Mouse (Mus musculus): ENCODE results near the gene Hist1h3c.
"Not testable (repeated sequence)": the region's sequence is repeated elsewhere in the genome, so short reads cannot be mapped to it uniquely, and the experiment has no call there.

Hist1h3c gene

DNA sequence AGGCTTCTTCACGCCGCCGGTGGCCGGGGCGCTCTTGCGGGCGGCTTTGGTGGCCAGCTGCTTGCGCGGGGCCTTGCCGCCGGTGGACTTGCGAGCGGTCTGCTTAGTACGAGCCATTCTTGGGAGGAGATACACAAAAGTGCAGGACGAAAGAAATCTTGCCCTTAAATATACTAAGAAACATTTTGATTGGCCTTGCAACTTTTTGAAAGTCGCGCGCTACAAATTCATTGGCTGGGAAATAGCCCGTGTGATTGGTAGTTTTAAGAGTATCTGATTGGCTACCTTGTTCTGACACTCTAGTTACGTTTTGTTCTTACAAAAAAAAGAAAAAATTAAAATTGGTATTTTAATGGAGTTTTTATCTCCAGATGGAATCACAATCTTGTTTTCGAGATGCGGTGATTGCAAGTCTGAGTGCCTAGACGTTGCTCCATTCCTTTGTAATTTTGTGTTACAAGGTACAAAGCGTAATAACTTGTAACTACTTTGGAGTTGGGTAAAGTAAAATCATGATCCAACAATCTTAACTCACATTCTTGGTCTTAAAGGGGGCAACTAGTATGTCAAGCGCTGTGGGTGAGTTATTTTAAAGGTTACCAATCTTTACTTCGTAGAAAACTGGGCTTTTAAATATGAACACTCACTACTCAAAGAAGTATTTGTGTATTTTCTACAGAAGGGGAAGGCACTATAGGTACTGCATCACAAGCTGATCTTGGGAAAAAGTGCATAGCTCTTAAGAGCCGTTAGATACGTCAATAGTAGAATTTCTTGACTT, at the start of gene Hist1h3c:
TSS of gene Hist1h3c (minus strand) at position 222 of the 781 bp plus-strand sequence.
- peak; percentile 79 to 84 for DNase-seq

DNA sequence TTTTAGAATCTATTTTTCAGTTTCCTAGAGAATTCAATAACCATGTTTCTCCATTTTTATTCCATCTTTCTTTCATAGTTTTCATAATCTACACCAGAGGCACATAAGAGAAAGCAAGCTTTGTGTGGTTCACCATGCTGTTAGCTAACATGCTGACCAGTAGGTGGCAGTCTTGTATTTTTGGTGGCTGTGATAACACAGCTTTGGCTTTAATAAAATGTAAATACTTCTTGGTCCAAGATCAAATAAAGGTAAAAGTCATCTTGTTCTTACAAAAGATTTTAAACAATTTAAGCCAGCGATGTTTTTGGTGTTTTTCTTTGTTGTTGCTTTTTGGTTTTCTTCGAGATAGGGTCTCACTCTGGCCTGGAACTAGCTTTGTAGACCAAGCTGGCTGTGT, 47.1 kb upstream of the Hist1h3c start:
- DNase-seq: peak; percentile 22 to 44

DNA sequence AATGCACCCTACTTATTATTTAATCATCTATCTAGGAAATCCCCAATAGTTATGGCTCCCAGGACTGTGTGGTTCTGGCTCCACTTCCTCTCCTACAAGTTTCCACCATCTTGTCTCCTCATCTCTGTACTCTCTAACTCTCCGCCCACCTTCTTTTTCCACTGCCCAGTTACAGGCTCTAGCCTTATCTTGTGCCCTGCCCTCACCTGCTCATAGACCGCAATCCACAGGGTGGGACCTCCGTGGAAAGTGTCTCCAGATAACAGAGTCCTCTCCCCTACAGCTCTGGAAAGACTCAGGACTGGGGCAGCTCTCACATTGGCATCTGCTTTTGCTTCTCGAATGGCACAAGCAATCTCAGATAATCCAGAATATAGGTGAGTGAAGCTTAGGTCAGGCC, 33.6 kb upstream of the Hist1h3c start:
- DNase-seq: no peak

DNA sequence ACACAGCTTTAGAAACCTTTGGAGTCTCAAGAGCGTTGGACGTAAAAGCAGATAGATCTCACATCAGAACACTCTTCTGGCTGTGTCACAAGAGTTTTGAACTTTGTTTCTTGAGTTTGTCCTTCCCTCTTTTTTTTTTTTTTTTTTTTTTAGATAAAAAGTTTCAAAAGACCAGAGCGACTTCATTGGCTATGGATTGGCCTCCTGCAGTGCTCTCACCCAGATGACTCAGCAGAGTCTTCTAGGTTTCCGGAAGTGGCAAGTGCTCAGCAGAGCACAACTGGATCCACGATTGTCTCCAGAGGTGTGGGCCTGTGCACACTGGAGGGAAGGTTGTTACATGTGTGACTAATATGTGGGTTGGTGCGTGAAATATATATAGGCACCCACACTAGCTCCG, 32.9 kb upstream of the Hist1h3c start:
- DNase-seq: no peak

DNA sequence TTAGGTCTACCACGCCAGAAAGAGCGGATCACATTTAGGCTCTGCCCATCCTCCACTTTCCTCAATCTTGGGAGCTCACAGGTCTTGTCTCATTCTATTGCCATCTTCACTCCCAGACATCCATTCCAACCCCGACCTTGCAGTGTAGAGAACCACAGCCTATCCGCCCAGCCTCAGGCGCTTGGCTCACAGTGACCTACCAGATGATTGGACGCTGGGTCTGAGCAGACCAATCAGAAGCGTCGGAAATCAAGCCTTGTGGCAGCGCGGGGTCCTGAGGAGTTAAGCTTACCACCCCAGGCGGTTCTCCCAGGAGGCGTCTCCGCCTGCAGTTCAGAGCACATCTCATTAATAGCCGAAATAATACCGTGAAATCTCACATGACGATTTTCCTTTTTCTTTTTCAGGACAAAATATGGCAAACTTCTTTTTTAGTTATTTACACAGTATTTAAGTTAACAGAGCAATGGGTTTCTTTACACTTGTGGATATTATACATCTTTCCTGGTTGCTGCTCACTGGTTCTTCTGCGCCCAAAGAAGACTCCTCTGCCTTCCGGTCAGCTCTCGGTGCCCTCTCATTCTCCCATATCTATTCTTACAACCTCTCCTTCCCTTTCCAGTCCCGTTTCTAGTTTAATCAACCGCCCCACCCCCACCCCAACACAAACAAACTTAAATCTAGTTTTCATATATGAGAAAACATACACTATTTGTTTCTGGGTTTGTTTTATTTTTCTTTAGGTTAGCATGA, 27.3 kb upstream of the Hist1h3c start:
- peak in 1 of 2 experiments; percentile 8 for DNase-seq

DNA sequence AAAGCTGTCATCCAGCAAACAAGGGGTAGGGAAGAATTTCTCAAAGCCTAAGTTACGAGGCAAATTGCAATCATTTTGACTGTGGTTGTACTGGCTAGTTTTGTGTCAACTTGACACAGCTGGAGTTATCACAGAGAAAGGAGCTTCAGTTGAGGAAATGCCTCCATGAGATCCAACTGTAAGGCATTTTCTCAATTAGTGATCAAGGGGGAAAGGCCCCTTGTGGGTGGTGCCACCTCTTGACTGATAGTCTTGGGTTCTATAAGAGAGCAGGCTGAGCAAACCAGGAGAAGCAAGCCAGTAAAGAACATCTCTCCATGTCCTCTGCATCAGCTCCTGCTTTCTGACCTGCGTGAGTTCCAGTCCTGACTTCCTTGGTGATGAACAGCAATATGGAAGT, 24.2 kb upstream of the Hist1h3c start, which contains the start of gene Trim38:
TSS of gene Trim38 (plus strand) at position 301 of the 400 bp plus-strand sequence.
- not testable (repeated sequence) for DNase-seq

DNA sequence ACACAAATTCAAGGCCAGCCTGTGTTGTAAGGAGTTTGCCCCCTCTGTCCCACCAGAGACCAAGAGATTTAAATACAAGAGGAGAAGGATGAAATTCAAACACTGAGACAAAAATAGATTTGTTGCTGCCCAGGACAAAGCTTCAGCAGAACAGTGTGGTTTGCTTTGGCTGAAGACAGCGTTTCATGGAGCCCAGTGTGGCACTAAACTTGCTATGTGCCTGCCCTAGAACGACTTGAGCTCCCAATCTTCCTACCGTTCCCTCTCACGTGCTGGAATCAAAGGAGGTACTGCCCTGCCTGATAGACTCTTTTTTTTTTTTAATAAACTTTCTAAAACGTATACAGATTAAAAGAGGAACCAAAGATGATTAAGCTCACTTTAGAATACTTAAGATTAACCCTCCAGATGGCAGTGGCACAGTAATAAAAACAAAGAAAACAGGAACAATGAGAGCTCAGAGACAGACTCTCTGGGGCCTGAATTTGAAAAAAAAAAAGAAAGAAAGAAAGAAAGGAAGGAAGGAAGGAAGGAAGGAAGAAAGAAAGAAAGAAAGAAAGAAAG, 23.5 kb upstream of the Hist1h3c start:
- no peak for DNase-seq

DNA sequence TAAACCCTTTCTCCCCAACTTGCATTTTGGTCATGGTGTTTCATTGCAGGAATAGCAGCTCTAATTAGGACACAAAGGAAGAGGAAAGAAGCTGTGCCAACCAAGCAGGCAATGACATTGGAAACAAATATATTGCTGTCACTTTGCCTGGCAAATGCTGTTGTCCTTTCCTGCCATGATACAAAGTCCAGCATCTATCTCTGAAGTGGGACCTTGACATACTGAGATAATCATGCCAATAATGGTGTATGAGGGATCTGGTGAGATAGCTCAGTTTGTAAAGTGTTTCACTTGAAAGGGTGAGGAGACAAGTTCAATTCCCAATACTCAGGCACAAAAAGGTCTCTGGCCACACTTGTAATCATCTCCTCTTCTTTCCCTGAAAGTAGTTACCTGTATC, 21.4 kb upstream of the Hist1h3c start:
- DNase-seq: no peak

DNA sequence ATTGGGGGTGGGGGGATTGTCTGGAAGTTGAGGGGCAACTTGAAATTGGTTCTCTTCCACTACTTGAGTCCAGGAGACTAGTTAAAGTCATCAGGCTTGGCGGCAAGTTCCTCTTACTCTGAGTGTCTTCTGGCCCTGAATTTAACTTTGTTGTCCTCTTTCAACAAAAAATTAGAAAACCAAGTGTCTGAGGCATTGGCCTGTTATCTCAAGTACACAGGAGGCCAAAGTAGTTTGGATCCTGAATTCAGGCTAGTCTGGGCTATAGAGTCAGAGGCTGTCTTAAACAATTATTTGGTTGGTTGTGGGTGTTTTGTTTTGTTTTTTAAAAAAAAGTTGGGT, 19.7 kb upstream of the Hist1h3c start:
- DNase-seq: no peak

DNA sequence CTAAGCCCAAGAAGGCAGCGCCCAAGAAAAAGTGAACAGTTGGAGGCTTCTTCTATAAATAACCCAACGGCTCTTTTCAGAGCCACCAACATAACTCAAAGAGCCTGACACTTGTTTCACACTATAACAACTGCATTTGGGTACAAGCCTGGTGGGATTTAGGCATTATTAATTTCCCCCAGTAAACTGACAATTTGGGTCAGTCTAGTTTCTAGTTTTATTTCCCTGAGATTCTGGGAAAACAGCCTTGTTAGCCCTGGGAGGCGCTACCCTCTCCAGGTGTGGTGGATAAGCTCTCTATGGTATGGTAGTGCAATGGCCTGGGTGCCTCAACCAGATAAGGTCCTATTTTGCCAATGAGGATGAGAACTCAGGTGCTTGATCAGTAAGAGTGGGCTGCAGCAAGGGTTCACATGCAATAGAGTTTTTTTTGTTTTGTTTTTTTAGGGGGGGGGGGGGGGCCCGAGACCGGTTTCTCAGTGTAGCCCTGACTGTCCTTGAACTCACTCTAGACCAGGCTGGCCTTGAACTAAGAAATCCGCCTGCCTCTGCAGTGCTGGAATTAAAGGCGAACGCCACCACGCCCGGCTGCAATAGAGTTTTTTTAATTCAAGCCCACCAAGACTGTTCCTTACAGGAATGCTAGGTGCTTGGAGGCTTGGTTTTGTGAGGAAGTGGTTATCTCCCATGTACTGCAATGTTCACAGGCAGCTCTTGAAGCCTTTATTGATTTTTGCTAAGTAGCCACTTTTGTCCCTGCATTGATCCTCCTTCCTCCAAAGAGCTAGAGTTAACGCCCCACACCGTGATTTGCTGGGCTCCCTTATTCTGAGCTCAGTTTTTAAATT, 19.1 kb upstream of the Hist1h3c start:
- no peak for DNase-seq

DNA sequence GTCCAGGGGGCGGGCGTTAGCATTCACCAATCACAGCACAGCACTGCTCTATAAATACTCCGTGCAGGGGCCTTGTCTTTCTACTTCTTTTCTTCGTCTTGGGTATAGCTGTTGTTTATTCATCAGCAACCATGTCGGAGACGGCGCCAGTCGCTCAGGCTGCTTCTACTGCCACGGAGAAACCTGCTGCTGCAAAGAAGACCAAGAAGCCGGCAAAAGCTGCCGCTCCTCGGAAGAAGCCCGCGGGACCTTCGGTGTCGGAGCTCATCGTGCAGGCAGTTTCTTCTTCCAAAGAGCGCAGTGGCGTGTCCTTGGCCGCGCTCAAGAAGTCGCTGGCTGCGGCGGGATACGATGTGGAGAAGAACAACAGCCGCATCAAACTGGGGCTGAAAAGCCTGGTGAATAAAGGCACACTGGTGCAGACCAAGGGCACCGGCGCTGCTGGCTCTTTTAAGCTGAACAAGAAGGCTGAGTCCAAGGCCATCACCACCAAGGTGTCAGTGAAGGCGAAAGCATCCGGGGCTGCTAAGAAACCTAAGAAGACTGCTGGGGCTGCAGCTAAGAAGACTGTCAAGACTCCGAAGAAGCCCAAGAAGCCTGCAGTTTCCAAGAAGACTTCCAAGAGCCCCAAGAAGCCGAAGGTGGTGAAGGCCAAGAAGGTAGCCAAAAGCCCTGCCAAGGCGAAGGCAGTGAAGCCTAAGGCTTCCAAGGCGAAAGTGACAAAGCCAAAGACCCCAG, 18.4 kb upstream of the Hist1h3c start, which contains the start of gene Hist1h1a:
TSS of gene Hist1h1a (plus strand) at position 81 of the 738 bp plus-strand sequence.
- DNase-seq: peak; percentile 79 to 82

DNA sequence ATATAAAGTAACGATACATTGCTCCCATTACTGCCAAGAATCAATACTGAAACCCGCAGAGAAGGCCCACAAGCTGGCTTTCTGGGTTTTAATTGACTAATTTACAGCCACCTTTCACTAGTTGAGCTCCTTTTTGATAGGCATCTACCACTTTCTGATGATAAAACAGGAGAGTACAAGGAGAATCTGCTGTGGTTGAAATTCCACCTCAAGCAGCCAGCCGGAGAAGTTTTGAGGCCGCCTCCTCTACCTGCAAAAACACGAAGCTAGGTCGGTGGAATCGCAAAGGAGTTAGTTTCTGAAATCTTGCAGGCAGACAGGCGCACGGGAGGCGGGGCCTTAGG, 17.8 kb upstream of the Hist1h3c start:
- no peak for DNase-seq

DNA sequence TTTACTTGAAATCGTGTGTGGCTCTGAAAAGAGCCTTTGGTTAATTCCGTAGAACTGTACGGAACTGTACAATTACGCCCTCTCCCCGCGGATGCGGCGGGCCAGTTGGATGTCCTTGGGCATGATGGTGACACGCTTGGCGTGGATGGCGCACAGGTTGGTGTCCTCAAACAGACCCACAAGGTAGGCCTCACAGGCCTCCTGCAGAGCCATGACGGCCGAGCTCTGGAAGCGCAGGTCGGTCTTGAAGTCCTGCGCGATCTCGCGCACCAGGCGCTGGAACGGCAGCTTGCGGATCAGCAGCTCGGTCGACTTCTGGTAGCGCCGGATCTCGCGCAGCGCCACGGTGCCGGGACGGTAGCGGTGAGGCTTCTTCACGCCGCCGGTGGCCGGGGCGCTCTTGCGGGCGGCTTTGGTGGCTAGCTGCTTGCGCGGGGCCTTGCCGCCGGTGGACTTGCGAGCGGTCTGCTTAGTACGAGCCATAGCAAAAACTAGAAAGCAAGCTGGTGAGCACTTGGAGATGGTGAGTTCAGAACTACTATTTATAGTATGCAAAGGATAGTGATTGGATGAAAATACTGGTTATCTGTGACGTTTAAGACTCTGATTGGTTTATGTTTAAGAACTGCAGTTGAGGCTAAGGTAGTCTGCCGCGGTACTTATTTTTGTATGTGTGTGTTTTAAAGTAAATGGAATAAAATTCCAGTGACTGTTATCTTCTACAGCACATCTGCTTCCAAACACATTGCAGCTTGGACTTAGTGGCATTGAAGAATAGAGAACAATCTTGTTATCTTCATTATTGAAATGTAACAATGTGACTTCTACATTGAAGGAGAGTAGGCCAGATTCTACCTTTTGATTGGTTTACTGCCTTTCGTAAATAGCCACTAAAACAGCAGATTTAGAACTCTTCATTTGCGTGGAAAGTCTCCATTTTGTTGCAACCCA, 16.7 kb upstream of the Hist1h3c start, which contains the start of gene Hist1h3a:
TSS of gene Hist1h3a (minus strand) at position 516 of the 951 bp plus-strand sequence.
- DNase-seq: peak; percentile 34 to 42

DNA sequence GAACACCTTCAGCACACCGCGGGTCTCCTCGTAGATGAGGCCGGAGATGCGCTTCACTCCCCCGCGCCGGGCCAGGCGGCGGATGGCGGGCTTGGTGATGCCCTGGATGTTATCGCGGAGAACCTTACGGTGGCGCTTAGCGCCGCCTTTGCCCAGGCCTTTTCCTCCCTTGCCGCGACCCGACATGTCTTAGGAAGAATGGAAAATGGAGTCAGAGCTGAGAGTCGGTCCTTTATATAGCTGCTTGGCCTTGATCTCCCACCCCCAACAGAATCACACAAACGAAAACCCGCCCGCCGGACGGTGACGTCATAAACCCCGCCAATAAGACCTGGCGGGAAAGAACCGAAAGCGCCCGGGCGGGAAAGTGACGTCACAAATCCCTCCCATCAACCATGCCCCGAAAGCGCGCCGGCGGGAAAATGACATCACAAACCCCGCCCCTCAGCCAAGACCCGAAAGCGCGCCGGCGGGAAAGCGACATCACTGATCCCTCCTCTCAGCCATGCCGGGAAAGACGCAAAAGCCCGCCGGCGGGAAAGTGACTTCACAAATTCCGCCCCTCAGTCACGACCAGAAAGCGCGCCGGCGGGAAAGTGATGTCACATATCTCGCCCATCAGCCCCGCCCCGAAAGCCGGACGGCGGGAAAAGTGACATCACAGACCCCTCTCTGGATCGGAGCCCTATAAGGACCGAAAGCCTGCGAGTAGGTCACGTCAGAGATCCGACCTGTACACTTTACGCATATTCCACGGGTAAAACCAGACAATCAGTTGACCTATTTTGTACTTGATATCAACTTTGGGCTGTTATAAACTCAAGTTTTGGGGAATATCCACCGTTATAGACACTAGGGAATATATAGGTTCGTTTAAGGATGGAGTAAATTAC, 15.8 kb upstream of the Hist1h3c start, which contains the start of gene Hist1h4a:
TSS of gene Hist1h4a (minus strand) at position 259 of the 893 bp plus-strand sequence.
- DNase-seq: peak; percentile 96 to 98

DNA sequence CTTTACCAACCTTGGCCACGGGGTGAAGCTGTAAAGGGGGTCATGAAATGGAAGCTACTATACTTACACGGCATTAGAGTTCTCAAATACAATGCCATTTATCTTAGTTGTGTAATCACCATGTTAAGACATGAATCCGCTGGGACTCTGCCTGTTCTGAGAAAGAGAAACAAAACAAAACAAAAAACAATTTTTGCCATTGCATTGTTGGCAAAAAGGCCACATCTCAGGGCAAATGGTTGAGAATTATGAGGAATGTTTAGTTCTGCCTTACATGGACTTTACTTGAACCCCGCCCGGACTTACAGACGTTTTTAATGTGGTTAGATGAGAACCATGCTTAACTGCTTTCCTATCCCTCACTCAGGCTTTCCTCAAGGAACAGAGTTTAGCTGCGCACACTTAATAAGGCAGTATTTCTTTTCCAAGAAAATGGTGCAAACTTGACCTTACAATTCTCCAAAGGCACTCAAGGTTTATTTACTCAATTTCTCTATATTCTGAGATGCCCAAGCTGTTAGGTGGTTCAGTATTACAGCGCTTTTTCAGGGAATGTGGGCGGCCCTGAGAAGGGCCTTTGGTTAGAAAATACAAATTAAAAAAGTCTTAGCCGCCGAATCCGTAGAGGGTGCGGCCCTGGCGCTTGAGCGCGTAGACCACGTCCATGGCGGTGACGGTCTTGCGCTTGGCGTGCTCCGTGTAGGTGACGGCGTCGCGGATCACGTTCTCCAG, 15.0 kb upstream of the Hist1h3c start:
- DNase-seq: no peak

DNA sequence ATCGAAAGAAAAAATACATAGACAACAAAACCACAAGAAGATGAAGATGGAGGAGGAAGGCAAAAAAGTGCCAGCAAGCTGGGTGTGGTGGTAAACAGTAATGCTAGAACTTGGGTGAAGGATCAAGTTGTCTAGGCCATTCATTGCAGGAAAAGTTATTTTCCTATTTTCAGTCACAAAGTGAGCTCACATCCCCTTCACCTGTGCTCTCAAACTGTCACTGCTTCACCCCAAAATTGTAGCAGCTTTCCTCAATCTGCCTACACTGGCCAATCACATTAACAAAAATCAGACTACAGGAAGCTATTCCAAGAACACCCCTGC, 14.5 kb upstream of the Hist1h3c start:
- DNase-seq: no peak

DNA sequence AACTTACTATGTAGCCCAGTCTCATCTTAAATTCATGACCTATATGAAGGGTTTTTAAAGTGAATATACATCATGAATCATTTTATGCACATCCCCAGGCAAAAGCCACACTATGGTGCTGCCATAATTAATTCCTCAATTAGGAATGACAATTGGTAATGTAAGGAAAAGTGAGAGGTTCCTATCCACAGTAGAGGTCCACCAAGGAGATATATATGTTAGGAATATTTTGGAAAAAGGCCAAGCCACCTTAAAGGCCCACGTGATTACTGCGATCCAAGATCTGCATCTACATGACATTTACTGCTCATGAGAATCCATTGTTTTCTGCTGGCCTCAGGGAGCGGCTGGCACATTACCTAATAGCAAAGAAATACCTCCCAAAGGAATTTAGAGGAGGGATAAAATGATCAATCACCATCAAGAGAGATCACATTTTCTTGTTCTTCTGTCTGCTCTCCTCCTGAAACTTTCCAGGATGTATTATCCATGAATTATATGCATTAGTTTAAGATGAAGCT, 13.9 kb upstream of the Hist1h3c start:
- DNase-seq: no peak

DNA sequence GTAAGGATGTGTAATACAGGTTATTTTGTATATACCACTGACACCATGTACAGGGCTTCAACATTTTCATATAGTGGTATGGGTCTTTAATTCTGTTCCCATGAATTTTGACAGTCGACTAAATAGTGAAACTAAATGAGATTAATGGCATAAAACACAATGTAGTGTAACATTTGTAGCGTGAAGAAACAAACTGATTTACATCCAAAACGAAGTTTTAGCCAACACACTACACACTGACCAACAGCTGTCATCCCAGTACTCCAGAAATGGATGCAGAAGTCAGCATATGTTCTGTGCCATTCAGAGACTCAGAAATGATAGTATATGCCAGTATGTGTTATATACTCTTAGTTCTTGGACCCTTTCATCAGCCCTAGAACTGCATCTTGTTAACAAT, 12.5 kb upstream of the Hist1h3c start:
- DNase-seq: no peak
